Mouse (Mus musculus): Measurements from ENCODE around the gene Akr1c13. TPM values are rescaled to one million over a fixed set of nuclear protein-coding genes. Genes with fewer than 3 reads are reported as not detected.

Gene Akr1c13
- 41.6 TPM for polyA plus RNA-seq (2017; shearing (Covaris generic))

GRCm38 (mm10) chr13:4190904-4191303 lies at the start of gene Akr1c13:
Gene Akr1c13, plus strand, starts transcription at chr13:4191150.

GRCm38 (mm10) chr13:4150518-4150917 lies 40.4 kb upstream of the Akr1c13 start, which contains the start of gene Akr1c18:
Gene Akr1c18, minus strand, starts transcription at chr13:4150654.

GRCm38 (mm10) chr13:4228441-4228840 lies 37.5 kb downstream of the Akr1c13 start, which contains the start of gene Akr1c19:
Gene Akr1c19, plus strand, starts transcription at chr13:4228700.

Other genes starting within 250 kb of the Akr1c13 start
- not detected for gene Ucn3, start 245.8 kb upstream of the Akr1c13 start, polyA plus RNA-seq (2017; shearing (Covaris generic))
- not detected for gene Akr1c14, start 142.1 kb upstream of the Akr1c13 start, polyA plus RNA-seq (2017; shearing (Covaris generic))
- 0.33 TPM for gene Akr1c18, start 40.5 kb upstream of the Akr1c13 start, polyA plus RNA-seq (2017; shearing (Covaris generic))
- gene Akr1c19, start 37.5 kb downstream of the Akr1c13 start, polyA plus RNA-seq (2017; shearing (Covaris generic)), result not detected
- 8.6 TPM for gene Akr1c12, start 88.3 kb downstream of the Akr1c13 start, polyA plus RNA-seq (2017; shearing (Covaris generic))
- gene Akr1c6, start 243.2 kb downstream of the Akr1c13 start, polyA plus RNA-seq (2017; shearing (Covaris generic)), result not detected

Measured in CD4-positive, CD25-positive, alpha-beta regulatory T cell, adult 9 weeks (primary cell).